Mouse (Mus musculus) stomach, embryonic 15.5 days (tissue): Measurements from ENCODE around the gene Nprl3. TPM values are rescaled to one million over a fixed set of nuclear protein-coding genes. Genes with fewer than 3 reads are reported as not detected.
A peak's percentile ranks its signal among the peaks of the same experiment; 100 is the strongest.

Source experiments
- ATAC-seq: fragments of 200-750 bp; cut with Nextera tagmentation; 2 replicates; pipeline ENCODE4 v1.8.0; 2017; ENCODE audit warnings: low read depth, moderate number of reproducible peaks, moderate TSS enrichment; ENCODE audit not compliant: insufficient read depth, low FRiP score
- H3K27ac ChIP-seq: fragments of 300-500 bp; sonication (generic); 2 replicates; pipeline ENCODE4 v1.5.1; 2015; ENCODE audit warnings: mild to moderate bottlenecking, inconsistent platforms
- H3K27me3 ChIP-seq: fragments of 300-500 bp; sonication (generic); replicated peaks from 2 replicates; pipeline ENCODE4 v1.6.1; 2015; ENCODE audit warnings: inconsistent platforms
- H3K36me3 ChIP-seq: fragments of 300-500 bp; sonication (generic); 2 replicates; pipeline ENCODE4 v1.6.1; 2015; ENCODE audit warnings: inconsistent platforms
- H3K4me1 ChIP-seq: fragments of 300-500 bp; sonication (generic); 2 replicates; pipeline ENCODE4 v1.6.1; 2015; ENCODE audit warnings: inconsistent platforms
- H3K4me2 ChIP-seq: fragments of 300-500 bp; sonication (generic); 2 replicates; pipeline ENCODE4 v1.6.1; 2015; ENCODE audit warnings: mild to moderate bottlenecking, inconsistent platforms
- H3K4me3 ChIP-seq: fragments of 300-500 bp; sonication (generic); replicated peaks from 2 replicates; pipeline ENCODE4 v1.5.1; 2015; ENCODE audit warnings: inconsistent platforms
- H3K9ac ChIP-seq: fragments of 300-500 bp; sonication (generic); 2 replicates; pipeline ENCODE4 v1.6.1; 2015; ENCODE audit warnings: inconsistent platforms
- H3K9me3 ChIP-seq: fragments of 300-500 bp; sonication (generic); 2 replicates; pipeline ENCODE4 v1.6.1; 2016; ENCODE audit warnings: inconsistent platforms
- WGBS: fragments of 180-500 bp; shearing (Covaris S2); methylation state at CpG from one replicate; pipeline ENCODE4 v1.1.7; 2015; 5-methylcytosine and 5-hydroxymethylcytosine counted together
- polyA plus RNA-seq: library from polyadenylated mRNA; unstranded; fragments of >200 nt; fragmentation: Nextera tagmentation; extraction: Ambion mirVana; gene quantifications from 2 replicates; pipeline ENCODE4 v1.2.1, GENCODE M21; 2015

Gene Nprl3
- polyA plus RNA-seq, 1 experiment from 2014 or later = 35.6 TPM

DNA sequence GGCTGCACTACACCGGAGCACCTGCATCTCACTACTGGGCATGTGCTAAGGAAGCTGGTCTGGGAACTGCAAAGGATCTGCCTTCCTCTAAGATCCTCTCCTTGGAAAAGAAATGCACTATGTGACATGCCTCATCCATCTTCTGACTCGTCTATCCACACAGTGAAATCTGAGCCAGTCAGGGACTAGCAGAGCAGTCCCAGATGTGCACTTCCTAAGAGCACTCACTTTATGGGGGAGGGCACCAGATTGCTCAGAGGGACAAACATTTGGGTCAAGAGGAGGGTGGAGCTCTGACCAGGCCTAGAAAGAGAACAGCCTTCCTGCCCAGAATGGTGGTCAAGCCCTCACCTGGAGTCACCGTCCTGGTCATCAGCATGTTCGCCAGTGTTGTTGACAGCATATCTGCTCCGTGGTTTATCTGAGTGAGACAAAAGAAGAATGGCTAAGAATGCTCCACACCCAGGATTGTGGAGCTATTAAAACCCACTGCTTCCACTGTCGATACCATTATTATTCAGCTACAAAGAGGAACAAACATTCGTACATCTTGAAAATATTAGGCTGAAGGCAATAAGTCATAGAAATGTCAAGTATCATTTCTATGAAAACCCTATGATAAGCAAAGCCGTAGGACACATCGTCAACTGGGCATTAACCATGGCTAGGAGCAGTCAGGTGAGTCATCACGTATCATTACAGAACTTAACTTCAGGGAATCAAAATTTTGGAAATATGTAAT, 4.7 kb downstream of the Nprl3 start:
- no peak for ATAC-seq

GRCm38 (mm10) chr11:32256566-32256965, 10.9 kb downstream of the Nprl3 start:
- Histone ChIP-seq H3K9ac (no peak overlapping the region), H3K9me3 (no peaks in the 10 kb centered on the region), H3K27me3 (no peaks in the 10 kb centered on the region), H3K4me2 (no peak overlapping the region), H3K27ac (no peak overlapping the region), H3K36me3 (no peaks in the 10 kb centered on the region; the same call in 1 of the 2 replicates), H3K4me1 (no peaks in the 10 kb centered on the region), H3K4me3 (no peak overlapping the region)
- no peak for ATAC-seq
- 82% methylated on average over 3 of the region's 3 CpGs for WGBS

More for the DNA sequence above, 4.7 kb downstream of the Nprl3 start:
- no peak overlapping the region for H3K9ac ChIP-seq
- no peak overlapping the region for H3K4me3 ChIP-seq
- no peaks in the 10 kb centered on the region for H3K27me3 ChIP-seq
- H3K4me2 ChIP-seq = no peak overlapping the region
- H3K36me3 ChIP-seq = no peaks in the 10 kb centered on the region
- H3K9me3 ChIP-seq = no peaks in the 10 kb centered on the region
- H3K4me1 ChIP-seq = peaks cover 8% of the 10 kb centered on the region
- 61% methylated on average over 10 of the region's 10 CpGs for WGBS
- no peak overlapping the region for H3K27ac ChIP-seq

- H3K4me3 ChIP-seq = no peak overlapping the region
- H3K9me3 ChIP-seq = no peaks in the 10 kb centered on the region
- 91% methylated on average over 1 of the region's 1 CpGs for WGBS
- H3K9ac ChIP-seq = no peak overlapping the region
- H3K4me2 ChIP-seq = no peak overlapping the region
- no peak overlapping the region for H3K27ac ChIP-seq
- H3K36me3 ChIP-seq = no peaks in the 10 kb centered on the region; the same call in 1 of the 2 replicates
- ATAC-seq = peak; percentile 97
- H3K4me1 ChIP-seq = no peaks in the 10 kb centered on the region
- H3K27me3 ChIP-seq = no peaks in the 10 kb centered on the region
Measured at GRCm38 (mm10) chr11:32256146-32256545, 11.4 kb downstream of the Nprl3 start.

GRCm38 (mm10) chr11:32253121-32253520, 14.4 kb downstream of the Nprl3 start:
- no peak for ATAC-seq

GRCm38 (mm10) chr11:32250880-32251763, 16.4 kb downstream of the Nprl3 start:
- no peak overlapping the region for H3K27ac ChIP-seq
- no peaks in the 10 kb centered on the region for H3K4me1 ChIP-seq
- no peak overlapping the region for H3K4me2 ChIP-seq
- H3K9me3 ChIP-seq = no peaks in the 10 kb centered on the region
- H3K4me3 ChIP-seq = no peak overlapping the region
- peaks cover 8% of the 10 kb centered on the region for H3K36me3 ChIP-seq
- WGBS = 82% methylated on average over 8 of the region's 8 CpGs
- H3K27me3 ChIP-seq = no peaks in the 10 kb centered on the region
- peak; percentile 99 for ATAC-seq
- no peak overlapping the region for H3K9ac ChIP-seq

More at GRCm38 (mm10) chr11:32253121-32253520, 14.4 kb downstream of the Nprl3 start:
- Histone ChIP-seq H3K4me1 (no peaks in the 10 kb centered on the region), H3K9ac (no peak overlapping the region), H3K9me3 (no peaks in the 10 kb centered on the region), H3K27me3 (no peaks in the 10 kb centered on the region), H3K27ac (no peak overlapping the region), H3K4me3 (no peak overlapping the region), H3K36me3 (peaks cover 5% of the 10 kb centered on the region), H3K4me2 (no peak overlapping the region)
- 100% methylated on average over 1 of the region's 1 CpGs for WGBS

DNA sequence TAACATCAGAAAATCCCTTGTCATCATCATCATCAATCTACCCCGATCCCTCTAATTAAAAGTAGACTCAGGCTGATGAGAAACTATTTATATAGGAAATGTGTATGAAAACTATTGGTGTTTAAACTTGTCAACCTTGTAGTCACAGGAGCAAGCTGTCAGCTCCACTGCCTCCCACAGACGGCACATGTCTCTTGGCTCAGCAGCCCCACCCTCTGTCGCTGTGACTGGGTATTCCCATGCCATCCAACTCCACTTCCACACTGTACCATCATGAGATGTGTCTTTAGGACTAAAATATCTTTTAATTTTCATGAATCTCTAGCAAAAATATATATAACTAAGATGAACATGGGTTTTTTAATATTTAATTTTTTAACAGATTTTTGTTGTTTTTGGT, 19.2 kb downstream of the Nprl3 start:
- WGBS = 74% methylated on average over 3 of the region's 3 CpGs
- Histone ChIP-seq H3K9me3 (no peaks in the 10 kb centered on the region), H3K36me3 (peaks cover 8% of the 10 kb centered on the region), H3K4me3 (no peak overlapping the region), H3K27me3 (no peaks in the 10 kb centered on the region), H3K4me1 (no peaks in the 10 kb centered on the region), H3K27ac (no peak overlapping the region), H3K9ac (no peak overlapping the region), H3K4me2 (no peak overlapping the region)
- no peak for ATAC-seq

GRCm38 (mm10) chr11:32247068-32247467, 20.4 kb downstream of the Nprl3 start:
- H3K36me3 ChIP-seq = peaks cover 8% of the 10 kb centered on the region

DNA sequence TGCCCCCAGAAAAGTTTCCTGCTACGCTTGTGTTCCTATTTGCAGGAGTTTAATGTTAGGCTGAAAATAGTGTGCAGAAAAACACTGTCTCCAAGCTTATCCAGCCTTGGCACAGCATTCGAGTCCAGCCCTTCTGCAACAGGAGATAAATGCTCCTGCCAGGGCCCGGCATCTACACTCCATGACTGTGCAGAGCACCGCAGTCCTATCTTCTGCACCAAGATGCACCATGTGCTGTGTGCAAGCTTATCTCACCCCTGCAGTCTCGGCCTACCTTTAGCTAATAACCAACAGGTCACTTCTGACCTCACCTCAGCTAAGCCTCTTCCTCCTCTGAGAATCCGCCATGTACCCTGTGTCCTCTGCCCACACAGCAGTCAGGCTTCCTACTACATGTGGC, 21.9 kb downstream of the Nprl3 start:
- Histone ChIP-seq H3K4me3 (no peak overlapping the region), H3K36me3 (peaks cover 12% of the 10 kb centered on the region), H3K4me1 (no peaks in the 10 kb centered on the region), H3K9me3 (no peaks in the 10 kb centered on the region), H3K27me3 (no peaks in the 10 kb centered on the region), H3K4me2 (no peak overlapping the region), H3K9ac (no peak overlapping the region), H3K27ac (no peak overlapping the region)
- 87% methylated on average over 6 of the region's 6 CpGs for WGBS
- peak; percentile 97 for ATAC-seq

More at GRCm38 (mm10) chr11:32247068-32247467, 20.4 kb downstream of the Nprl3 start:
- Histone ChIP-seq H3K4me1 (no peaks in the 10 kb centered on the region), H3K4me2 (no peak overlapping the region), H3K9me3 (no peaks in the 10 kb centered on the region), H3K4me3 (no peak overlapping the region), H3K27ac (no peak overlapping the region), H3K27me3 (no peaks in the 10 kb centered on the region), H3K9ac (no peak overlapping the region)
- ATAC-seq = no peak

GRCm38 (mm10) chr11:32244617-32245016, 22.9 kb downstream of the Nprl3 start:
- H3K27ac ChIP-seq = no peak overlapping the region
- no peaks in the 10 kb centered on the region for H3K9me3 ChIP-seq
- no peaks in the 10 kb centered on the region for H3K4me1 ChIP-seq
- H3K4me3 ChIP-seq = no peak overlapping the region
- peaks cover 13% of the 10 kb centered on the region for H3K36me3 ChIP-seq
- no peaks in the 10 kb centered on the region for H3K27me3 ChIP-seq
- 90% methylated on average over 1 of the region's 1 CpGs for WGBS
- ATAC-seq = no peak
- H3K9ac ChIP-seq = no peak overlapping the region
- H3K4me2 ChIP-seq = no peak overlapping the region

DNA sequence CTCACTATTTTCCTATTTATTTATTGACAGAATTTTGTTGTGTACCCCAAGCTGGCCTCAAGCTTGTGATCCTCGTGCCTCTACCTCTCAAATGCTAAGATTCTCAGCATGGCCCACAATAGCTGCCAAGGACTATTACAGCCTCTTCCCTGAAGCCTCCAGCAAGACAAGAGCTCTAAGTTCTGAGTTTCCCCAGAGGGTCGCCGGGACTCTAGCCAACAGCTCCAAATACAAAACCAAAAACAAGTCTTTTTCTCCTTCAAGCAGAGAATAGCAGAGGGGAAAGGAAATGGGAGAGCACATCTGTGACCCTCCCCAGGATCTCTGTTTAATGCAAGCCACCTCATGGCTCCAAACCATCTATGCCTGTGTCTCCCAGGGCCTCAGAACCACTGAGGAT, 23.4 kb downstream of the Nprl3 start:
- WGBS = 72% methylated on average over 3 of the region's 3 CpGs
- peaks cover 13% of the 10 kb centered on the region for H3K36me3 ChIP-seq
- H3K9ac ChIP-seq = no peak overlapping the region
- H3K4me2 ChIP-seq = no peak overlapping the region
- no peak for ATAC-seq
- H3K4me3 ChIP-seq = no peak overlapping the region
- H3K4me1 ChIP-seq = no peaks in the 10 kb centered on the region
- no peaks in the 10 kb centered on the region for H3K9me3 ChIP-seq
- H3K27ac ChIP-seq = 0 out of 2 replicates have a peak overlapping the region, but pooled peaks have one; percentile 37
- H3K27me3 ChIP-seq = no peaks in the 10 kb centered on the region

DNA sequence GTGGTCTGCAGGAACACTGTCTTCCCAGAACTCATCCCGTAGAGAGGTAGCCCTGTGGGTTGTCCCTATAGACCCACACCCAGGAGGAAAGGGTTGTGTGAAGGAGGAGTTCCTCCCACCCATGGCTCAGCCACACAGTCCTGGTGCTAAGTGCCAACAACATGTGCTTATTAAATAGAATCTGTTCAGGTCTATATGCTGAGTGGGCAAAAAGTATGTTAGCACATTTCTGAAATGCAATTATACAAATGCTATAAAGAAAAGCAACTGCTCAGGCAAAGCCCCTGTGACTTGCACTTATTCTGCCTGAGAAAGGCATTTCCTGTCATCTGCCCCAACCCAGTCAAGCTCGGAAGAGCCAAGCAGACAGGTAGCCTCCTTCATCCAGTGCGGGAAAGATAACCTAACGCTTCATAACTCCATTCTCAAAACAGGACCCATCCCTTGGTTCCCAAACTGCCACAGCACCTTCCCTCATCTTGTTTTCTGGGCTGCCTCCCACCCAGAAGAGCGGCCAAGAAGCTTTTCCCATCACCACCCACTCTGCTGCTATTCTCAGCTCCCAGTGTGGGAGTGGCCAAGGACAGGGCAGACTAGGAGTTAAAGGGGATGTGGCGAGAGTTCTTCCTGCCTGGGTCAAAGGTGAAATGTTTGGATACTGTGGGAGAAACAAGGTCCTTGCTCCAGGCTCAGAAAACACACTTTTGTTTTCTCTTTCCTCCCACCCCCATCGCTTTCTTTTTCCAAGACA, 24.1 kb downstream of the Nprl3 start:
- 65% methylated on average over 7 of the region's 7 CpGs for WGBS
- H3K27ac ChIP-seq = no peak overlapping the region
- no peaks in the 10 kb centered on the region for H3K9me3 ChIP-seq
- H3K4me1 ChIP-seq = no peaks in the 10 kb centered on the region
- no peak overlapping the region for H3K4me3 ChIP-seq
- no peak for ATAC-seq
- H3K27me3 ChIP-seq = no peaks in the 10 kb centered on the region
- peaks cover 16% of the 10 kb centered on the region for H3K36me3 ChIP-seq
- no peak overlapping the region for H3K4me2 ChIP-seq
- H3K9ac ChIP-seq = no peak overlapping the region
